In genomic region chr2:101923181-101923580, GRCm38 (mm10) we compare ENCODE assay signal across 12 mouse cellular contexts. TPM values are rescaled to one million over a fixed set of nuclear protein-coding genes. Genes with fewer than 3 reads are reported as not detected.
DNase-seq lines count a peak whose midpoint lies in the region; ATAC-seq lines count a peak whose summit lies in the region.
"Had no signal": no experiment of that assay in that cellular context is flagged by ENCODE, and none has a peak within 500 bp of the region (broad histone marks: within the 10 kb centered on the region; RNA-seq: fewer than 3 reads in every experiment).

No protein-coding gene starts in this region.

- intact Hi-C loops in left cerebral cortex, postnatal 36 days (cut with DNase I), result no loop called here

- peak; percentile 59; the same call in 1 of the 2 replicates for ATAC-seq in liver, embryonic 12.5 days
- no peak for ATAC-seq in megakaryocyte progenitor cell, adult 5-6 weeks (replicated peaks; ENCODE audit: poor library complexity)

- H3K36me3 ChIP-seq in liver, embryonic 12.5 days, result no peaks in the 10 kb centered on the region
- H3K36me3 ChIP-seq: embryonic facial prominence, embryonic 10.5 days; midbrain, embryonic 12.5 days had no signal

- no peak overlapping the region for H3K4me3 ChIP-seq in liver, embryonic 12.5 days
- H3K4me3 ChIP-seq: embryonic facial prominence, embryonic 10.5 days; midbrain, embryonic 12.5 days had no signal

- no peaks in the 10 kb centered on the region for H3K9me3 ChIP-seq in liver, embryonic 12.5 days (replicated peaks)
- H3K9me3 ChIP-seq: embryonic facial prominence, embryonic 10.5 days; midbrain, embryonic 12.5 days had no signal

- no peak overlapping the region for H3K9ac ChIP-seq in liver, embryonic 12.5 days
- H3K9ac ChIP-seq: midbrain, embryonic 12.5 days had no signal

- H3K27ac ChIP-seq in liver, embryonic 12.5 days, result no peak overlapping the region
- H3K27ac ChIP-seq: embryonic facial prominence, embryonic 10.5 days; midbrain, embryonic 12.5 days had no signal

- 60% methylated on average over 4 of the region's 4 CpGs for WGBS in liver, embryonic 12.5 days (ENCODE audit: insufficient replicate concordance)

- 0 out of 2 replicates have a peak, but pooled peaks cover 4% of the 10 kb centered on the region for H3K4me1 ChIP-seq in liver, embryonic 12.5 days

- DNase-seq in fibroblast of lung, adult 2 months (ENCODE audit: low read depth), result peak; percentile 16
- DNase-seq in kidney, adult 8-10 months, result peak; percentile 83 to 90
- DNase-seq in lung, postnatal 14 days, result peak; percentile 13
- no peak for DNase-seq in left cerebral cortex, postnatal 36 days (ENCODE audit: low spot score in 2 of 2)
- no peak for DNase-seq in cerebellum, adult 9-11 months
- DNase-seq: cerebellum, adult 9-10 months; heart, adult 18-20 months; heart, postnatal 14 days had no signal

- no peaks in the 10 kb centered on the region for H3K27me3 ChIP-seq in liver, embryonic 12.5 days (replicated peaks)
- H3K27me3 ChIP-seq: midbrain, embryonic 12.5 days had no signal

- no peak overlapping the region for H3K4me2 ChIP-seq in liver, embryonic 12.5 days
- H3K4me2 ChIP-seq: midbrain, embryonic 12.5 days had no signal

RNA-seq across cellular contexts. Expression of gene Commd9, which starts 37.1 kb away (rescaled TPM):
- 28.8 and 29.0 TPM in 2 replicates for polyA plus RNA-seq in liver, embryonic 12.5 days (2016; fragmentation: Nextera tagmentation; extraction: Ambion mirVana)
- total RNA-seq in megakaryocyte progenitor cell, adult 5-6 weeks (2015), result 11.7 and 17.1 TPM in 2 replicates
- 39.8 and 52.0 TPM in 2 replicates for total RNA-seq in megakaryocyte progenitor cell, adult 5-6 weeks (2017)
- total RNA-seq in left cerebral cortex, postnatal 36 days (2021), result 10 to 100 TPM; 41.4 to 41.9 TPM

RNA-seq across cellular contexts. Expression of gene Prr5l, which starts 40.4 kb away (rescaled TPM):
- polyA plus RNA-seq in liver, embryonic 12.5 days (2016; fragmentation: Nextera tagmentation; extraction: Ambion mirVana), result 5.1 and 5.5 TPM in 2 replicates
- total RNA-seq in megakaryocyte progenitor cell, adult 5-6 weeks (2015), result 0.27 and 0.35 TPM in 2 replicates
- total RNA-seq in megakaryocyte progenitor cell, adult 5-6 weeks (2017), result 0.17 TPM in 1 of 2 replicates, not detected in the other
- total RNA-seq in left cerebral cortex, postnatal 36 days (2021), result 10 to 100 TPM in 1 of 2 experiments, 1 to 10 TPM in 1; 6.3 to 11.6 TPM

Comparison
In these comparisons a context has a peak if more than half of its experiments do, and no peak if none do; other contexts are left out.
1. DNase-seq: peak in fibroblast of lung, adult 2 months (single experiment), kidney, adult 8-10 months (2 of 2) and lung, postnatal 14 days (single experiment); none in left cerebral cortex, postnatal 36 days (0 of 2) and cerebellum, adult 9-11 months (single experiment).
2. RNA of gene Prr5l, which starts 40.4 kb away (total RNA-seq): 6.3 to 11.6 TPM in left cerebral cortex, postnatal 36 days; 0.17 to 0.35 TPM in megakaryocyte progenitor cell, adult 5-6 weeks; every median in the first group is over 4 times any median in the second.